Mouse (Mus musculus) ES-CJ7 (cell line): ENCODE measurements around the gene Fam189a1.

Source experiments
- DNase-seq: peaks from one replicate; pipeline ENCODE4 v3.0.0; 2011; ENCODE audit warnings: low read depth, low spot score

The Fam189a1 gene

GRCm38 (mm10) chr7:64884187-64884862 is 272.0 kb downstream of the Fam189a1 start:
- no peak for DNase-seq

- no peak for DNase-seq
Measured at GRCm38 (mm10) chr7:64882243-64882642, 274.1 kb downstream of the Fam189a1 start.

GRCm38 (mm10) chr7:64881387-64881786 is 275.0 kb downstream of the Fam189a1 start:
- no peak for DNase-seq

GRCm38 (mm10) chr7:64880415-64880814 is 276.0 kb downstream of the Fam189a1 start:
- DNase-seq: no peak

GRCm38 (mm10) chr7:64874941-64875340 is 281.4 kb downstream of the Fam189a1 start:
- no peak for DNase-seq

- DNase-seq: peak; percentile 18
Measured at GRCm38 (mm10) chr7:64873266-64873665, 283.1 kb downstream of the Fam189a1 start.

GRCm38 (mm10) chr7:64872743-64873241 is 283.6 kb downstream of the Fam189a1 start, which contains the start of gene Nsmce3:
Gene Nsmce3 (minus strand): TSS chr7:64872997.
- peak; percentile 94 for DNase-seq

GRCm38 (mm10) chr7:64871987-64872742 is 284.2 kb downstream of the Fam189a1 start:
- DNase-seq: no peak

- no peak for DNase-seq
Measured at GRCm38 (mm10) chr7:64869549-64870065, 286.8 kb downstream of the Fam189a1 start.

GRCm38 (mm10) chr7:64863538-64863937 is 292.8 kb downstream of the Fam189a1 start:
- DNase-seq: no peak

GRCm38 (mm10) chr7:64862978-64863377 is 293.4 kb downstream of the Fam189a1 start:
- no peak for DNase-seq

GRCm38 (mm10) chr7:64856526-64857082 is 299.8 kb downstream of the Fam189a1 start:
- no peak for DNase-seq

GRCm38 (mm10) chr7:64855976-64856375 is 300.4 kb downstream of the Fam189a1 start:
- no peak for DNase-seq

- no peak for DNase-seq
Measured at GRCm38 (mm10) chr7:64855389-64855927, 300.9 kb downstream of the Fam189a1 start.

- DNase-seq: peak; percentile 68
Measured at GRCm38 (mm10) chr7:64850791-64851190, 305.6 kb downstream of the Fam189a1 start.

- no peak for DNase-seq
Measured at GRCm38 (mm10) chr7:64847366-64847899, 308.9 kb downstream of the Fam189a1 start.

GRCm38 (mm10) chr7:64846061-64846460 is 310.3 kb downstream of the Fam189a1 start:
- DNase-seq: no peak

- DNase-seq: no peak
Measured at GRCm38 (mm10) chr7:64840946-64841659, 315.3 kb downstream of the Fam189a1 start.

GRCm38 (mm10) chr7:64840576-64840895 is 315.8 kb downstream of the Fam189a1 start:
- no peak for DNase-seq

- peak; percentile 98 for DNase-seq
Measured at GRCm38 (mm10) chr7:64839801-64840575, 316.4 kb downstream of the Fam189a1 start.
